Mouse (Mus musculus): ENCODE data around the gene Cylc2. TPM values are rescaled to one million over a fixed set of nuclear protein-coding genes. Genes with fewer than 3 reads are reported as not detected.

Cylc2 gene
- not detected in 2 replicates for polyA plus RNA-seq (2012; rRNA removed)

GRCm38 (mm10) chr4:51216378-51216777 lies at the start of gene Cylc2:
Cylc2 (plus strand) TSS chr4:51216678.

Data from central nervous system, embryonic 18 days (tissue).